Mouse (Mus musculus) G1E (cell line): ENCODE results near the gene Gpr108.

Experiments
- CTCF ChIP-seq: IDR thresholded peaks from 2 replicates; pipeline ENCODE4 v1.5.1; 2012; ENCODE audit warnings: low read depth, low read length, inconsistent platforms, mixed read lengths
- GATA1 ChIP-seq: IDR thresholded peaks from 2 replicates; pipeline ENCODE4 v1.6.1; 2012; ENCODE audit warnings: borderline replicate concordance, low read length, inconsistent platforms, mixed read lengths
- GATA2 ChIP-seq: IDR thresholded peaks from 2 replicates; pipeline ENCODE4 v1.6.1; 2012; ENCODE audit warnings: low read depth, low read length, inconsistent platforms, borderline replicate concordance
- TAL1 ChIP-seq: conservative IDR thresholded peaks from 2 replicates; pipeline ENCODE4 v1.6.1; 2012; ENCODE audit warnings: low read depth, low read length, inconsistent platforms, mixed read lengths

DNA sequence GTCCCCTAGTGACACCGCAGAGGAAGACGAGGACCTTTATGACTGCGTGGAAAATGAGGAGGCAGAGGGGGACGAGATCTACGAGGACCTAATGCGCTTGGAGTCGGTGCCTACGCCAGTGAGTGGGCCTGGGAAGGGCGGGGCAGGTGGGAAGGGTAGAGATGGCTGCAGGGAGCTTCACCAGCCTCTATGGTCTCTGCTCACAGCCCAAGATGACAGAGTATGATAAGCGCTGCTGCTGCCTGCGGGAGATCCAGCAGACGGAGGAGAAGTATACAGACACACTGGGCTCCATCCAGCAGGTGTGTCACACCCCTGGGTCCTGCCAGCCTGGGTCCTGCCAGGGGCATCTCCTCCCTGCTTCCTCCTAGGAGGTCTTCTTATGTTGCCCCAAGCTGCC is 48.8 kb upstream of the Gpr108 start:
- TF ChIP-seq CTCF, result no peak
- no peak for TF ChIP-seq GATA2
- no peak for TF ChIP-seq GATA1
- no peak for TF ChIP-seq TAL1
